Mouse (Mus musculus) right cerebral cortex, postnatal 14 days (tissue): Measurements from ENCODE around the gene Arhgef25.

Source experiments
- DNase-seq: peaks from one replicate; pipeline ENCODE4 v3.0.0; 2022

Gene Arhgef25

GRCm38 (mm10) chr10:127189651-127190381 lies at the start of gene Arhgef25:
Gene Arhgef25, minus strand, starts transcription at chr10:127190083.
- no peak for DNase-seq

GRCm38 (mm10) chr10:127238241-127238824 lies 48.5 kb upstream of the Arhgef25 start:
- no peak for DNase-seq

GRCm38 (mm10) chr10:127236541-127236940 lies 46.7 kb upstream of the Arhgef25 start:
- DNase-seq = no peak

GRCm38 (mm10) chr10:127233141-127233540 lies 43.3 kb upstream of the Arhgef25 start:
- no peak for DNase-seq

DNA sequence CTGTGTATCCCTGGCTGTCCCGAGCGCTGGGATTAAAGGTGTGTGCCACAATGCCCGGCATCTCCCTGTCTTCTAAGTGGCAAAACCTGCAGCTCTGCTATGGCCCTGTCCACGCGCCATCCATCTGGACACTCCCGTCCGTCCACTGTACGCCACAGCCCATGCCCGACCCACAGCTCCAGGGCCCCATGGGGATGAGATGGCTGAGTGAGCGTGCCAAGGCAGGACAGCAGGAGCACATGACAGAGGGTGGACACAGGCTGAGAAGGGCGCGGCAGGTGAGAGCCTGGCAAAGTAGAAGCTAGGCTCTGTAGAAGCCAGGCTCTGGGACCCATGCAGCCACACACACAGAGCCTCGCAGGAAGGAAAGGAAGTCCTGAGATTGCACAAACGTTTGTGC lies 41.9 kb upstream of the Arhgef25 start:
- DNase-seq = no peak

DNA sequence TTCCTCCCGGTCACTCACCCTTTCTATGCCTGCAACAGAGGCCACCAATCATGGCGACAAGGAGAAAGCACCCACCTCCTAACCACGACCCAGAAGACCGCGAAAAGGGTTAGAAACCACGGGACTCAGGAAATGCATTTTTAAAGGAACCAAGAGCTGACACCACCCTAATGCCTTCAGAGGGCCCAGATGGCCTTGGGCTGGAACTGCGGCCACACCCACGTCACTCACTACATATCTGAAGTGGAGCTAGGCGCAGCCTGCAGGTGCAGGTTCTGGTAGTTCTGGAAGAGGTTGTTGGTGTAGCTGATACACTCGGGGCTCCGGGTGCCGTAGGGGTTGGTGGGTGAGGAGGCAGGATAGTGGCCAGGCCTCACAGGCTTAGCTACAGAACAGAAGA lies 40.8 kb upstream of the Arhgef25 start:
- no peak for DNase-seq

- no peak for DNase-seq
Observed at GRCm38 (mm10) chr10:127228897-127229296, 39.0 kb upstream of the Arhgef25 start.

GRCm38 (mm10) chr10:127227163-127227562 lies 37.3 kb upstream of the Arhgef25 start:
- no peak for DNase-seq

GRCm38 (mm10) chr10:127226318-127226895 lies 36.5 kb upstream of the Arhgef25 start:
- no peak for DNase-seq

DNA sequence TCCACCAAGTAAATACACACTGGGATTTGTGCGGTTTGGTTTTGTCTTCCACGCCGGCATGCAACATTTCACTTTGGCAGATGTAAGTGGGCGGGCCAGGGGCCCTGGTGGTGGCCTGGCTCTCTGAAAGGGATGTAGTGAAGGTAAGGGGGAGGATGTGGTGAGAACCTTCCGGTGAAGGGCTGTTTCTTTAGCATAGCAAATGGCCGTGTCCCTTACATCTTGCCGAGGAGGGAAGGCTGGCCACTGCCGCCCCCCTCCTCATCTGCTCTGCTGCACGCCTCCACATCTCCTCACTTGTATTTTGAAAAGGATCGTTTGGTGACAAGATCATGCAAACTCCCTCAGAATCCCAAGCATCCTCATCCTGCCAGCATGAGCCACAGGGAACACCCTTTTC lies 35.8 kb upstream of the Arhgef25 start:
- DNase-seq = no peak

DNA sequence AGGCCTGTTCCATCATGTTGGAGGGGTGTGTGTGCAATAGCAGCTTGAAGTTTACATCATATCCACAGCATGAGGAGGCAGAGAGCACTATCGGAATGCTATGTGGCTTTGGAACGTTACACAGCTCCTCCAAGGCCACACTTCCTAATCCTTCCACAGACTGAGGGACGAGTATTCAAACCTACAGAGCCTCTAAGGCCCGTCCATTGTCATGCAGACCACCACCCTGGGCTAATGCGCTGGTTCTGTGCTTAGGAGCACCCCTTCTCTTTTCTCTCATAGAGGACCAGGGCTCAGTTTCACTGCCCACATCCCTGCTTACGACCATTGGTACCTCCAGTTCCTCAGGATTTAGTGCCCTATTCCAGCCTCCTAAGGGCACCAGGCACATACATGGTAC lies 35.3 kb upstream of the Arhgef25 start:
- DNase-seq = no peak

DNA sequence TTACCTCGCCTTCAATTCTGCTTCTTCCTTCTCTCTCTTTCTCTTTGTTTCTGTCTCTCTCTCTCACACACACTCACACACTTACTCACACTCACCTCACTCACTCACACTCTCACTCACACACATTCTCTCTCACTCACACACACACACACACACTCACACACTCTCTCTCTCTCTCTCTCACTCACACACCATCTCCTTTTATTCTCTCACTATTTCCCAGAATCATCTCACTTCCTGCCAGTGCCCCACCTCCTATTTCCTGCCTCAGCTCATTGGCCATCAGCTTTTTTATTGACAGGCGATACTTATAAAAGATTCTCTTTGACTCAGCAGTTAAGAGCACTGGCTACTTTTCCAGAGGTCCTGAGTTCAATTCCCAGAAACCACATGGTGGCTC lies 28.5 kb upstream of the Arhgef25 start:
- DNase-seq = no peak

DNA sequence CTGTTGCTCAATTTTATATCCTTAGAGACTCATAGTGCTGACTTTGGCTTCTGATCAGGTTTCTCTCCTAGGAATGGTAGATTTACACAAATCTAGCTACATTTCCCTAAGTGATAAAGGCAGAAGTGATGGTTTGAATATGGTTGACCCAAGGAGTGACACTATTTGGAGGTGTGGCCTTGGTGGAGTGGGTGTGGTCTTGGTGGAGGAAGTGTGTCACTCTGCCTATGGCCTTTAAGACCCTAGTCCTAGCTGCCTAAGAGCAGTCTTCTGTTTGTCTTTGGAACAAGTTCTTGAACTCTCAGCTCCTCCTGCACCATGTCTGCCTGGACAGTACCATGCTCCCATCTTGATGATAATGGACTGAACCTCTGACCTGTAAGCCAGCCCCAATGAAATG lies 27.3 kb upstream of the Arhgef25 start:
- no peak for DNase-seq

DNA sequence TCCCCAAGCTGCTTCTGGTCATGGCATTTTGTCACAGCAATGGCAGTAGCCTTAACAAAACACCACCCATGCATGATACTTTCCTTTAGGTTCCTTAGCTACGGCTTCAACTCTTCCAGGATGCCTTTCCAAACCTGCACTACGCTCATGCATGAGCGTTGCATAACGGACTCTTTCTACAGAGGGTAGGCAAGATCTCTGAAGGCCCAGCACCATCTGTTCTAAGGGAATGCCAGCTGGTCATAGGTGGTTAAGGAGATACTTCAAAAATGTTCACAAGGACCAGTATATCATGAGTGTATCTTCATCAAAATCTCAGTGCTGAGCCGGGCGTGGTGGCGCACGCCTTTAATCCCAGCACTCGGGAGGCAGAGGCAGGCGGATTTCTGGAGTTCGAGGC lies 26.6 kb upstream of the Arhgef25 start:
- DNase-seq = no peak

DNA sequence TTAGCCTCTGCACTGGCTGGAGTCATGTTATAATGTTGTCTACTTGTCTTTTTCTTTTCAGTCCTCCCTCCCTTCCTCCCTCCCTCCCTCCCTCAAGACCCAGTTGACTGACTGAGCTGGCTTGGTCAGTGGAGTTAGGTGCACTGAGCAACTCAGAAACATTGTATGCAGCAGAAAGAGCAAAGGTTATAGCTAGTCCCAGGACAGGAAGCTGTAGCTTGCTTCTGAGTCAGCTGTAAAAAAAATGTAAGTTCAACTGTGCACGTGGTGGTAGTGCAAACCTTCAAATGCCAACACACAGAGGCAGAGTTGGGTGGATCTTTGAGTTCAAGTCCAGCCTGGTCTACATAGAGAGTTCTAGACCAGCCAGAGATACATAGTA lies 24.5 kb upstream of the Arhgef25 start:
- no peak for DNase-seq

DNA sequence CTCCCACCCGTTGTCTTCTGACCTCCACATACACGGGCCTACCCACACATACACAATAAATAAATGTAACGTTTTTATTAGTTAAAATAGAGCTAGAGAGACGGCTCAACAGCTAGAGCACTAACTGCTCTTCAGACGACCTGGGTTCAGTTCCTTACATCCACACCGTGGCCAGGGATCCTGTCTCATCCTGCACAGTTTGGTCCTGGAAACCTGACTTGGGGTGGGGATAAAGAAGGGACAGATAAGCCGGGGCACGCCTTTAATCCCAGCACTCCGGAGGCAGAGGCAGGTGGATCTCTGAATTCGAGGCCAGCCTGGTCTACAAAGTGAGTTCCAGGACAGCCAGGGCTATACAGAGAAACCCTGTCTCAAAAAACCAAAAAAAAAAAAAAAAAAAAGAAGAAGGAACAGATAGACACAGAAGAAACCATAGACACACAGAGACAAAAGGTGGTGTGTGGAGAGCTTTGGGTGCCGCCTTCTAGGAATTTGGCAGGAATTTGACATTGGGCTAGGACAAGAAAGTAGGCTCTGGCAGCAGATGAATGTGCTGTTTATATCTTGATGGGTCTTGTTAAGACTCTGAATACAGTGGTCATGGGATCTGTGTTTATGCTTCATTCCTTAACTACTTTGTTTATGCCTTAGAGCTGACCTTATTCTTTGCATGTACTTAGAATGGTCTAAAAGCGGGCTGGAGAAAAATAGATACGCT lies 24.0 kb upstream of the Arhgef25 start:
- no peak for DNase-seq

DNA sequence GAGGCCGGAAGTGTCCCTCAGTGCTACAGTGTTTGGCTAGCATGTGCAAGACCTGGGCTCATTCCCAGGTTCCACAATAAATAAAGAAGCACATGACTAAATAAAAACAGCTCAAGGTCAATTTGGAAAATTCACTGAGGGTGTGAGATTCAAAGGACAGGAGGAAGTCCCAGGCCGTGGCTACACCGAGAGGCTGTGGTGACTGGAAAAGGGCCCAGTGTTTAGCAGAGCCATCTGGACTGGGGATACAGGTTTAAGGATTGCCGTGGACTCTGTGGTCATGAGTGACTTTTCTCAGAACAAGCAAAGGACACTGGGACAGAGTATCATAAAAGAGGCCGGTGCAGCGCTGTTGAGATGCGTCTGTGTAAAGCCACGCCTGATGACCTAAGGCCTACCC lies 23.4 kb upstream of the Arhgef25 start:
- no peak for DNase-seq

- peak; percentile 87 for DNase-seq
Observed at GRCm38 (mm10) chr10:127211414-127211854, 21.6 kb upstream of the Arhgef25 start, which contains the start of gene Pip4k2c. Gene Pip4k2c, minus strand, starts transcription at chr10:127211585.

DNA sequence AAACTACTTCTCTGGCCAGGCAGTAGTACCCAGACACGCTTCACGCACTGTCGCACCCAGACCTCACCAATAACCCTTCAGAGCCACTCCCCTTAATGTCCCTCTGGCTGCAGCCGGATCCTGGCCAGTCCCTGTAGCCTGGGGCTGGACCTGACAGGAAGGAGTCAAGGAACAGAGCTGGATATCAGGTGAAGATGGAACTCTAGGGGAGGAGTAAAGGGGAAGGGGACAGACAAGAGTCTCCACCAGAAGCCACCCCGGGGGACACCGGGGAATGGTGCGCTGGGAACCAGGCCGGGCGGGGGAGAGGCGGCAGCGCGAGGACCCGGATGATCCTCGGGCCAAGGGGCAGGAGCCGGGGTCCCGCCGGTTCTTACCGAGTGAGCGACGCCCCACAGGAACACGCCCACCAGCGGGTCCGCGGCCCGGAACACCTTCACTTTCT lies 21.1 kb upstream of the Arhgef25 start:
- no peak for DNase-seq

- DNase-seq = no peak
Observed at GRCm38 (mm10) chr10:127209928-127210570, 20.2 kb upstream of the Arhgef25 start.

DNA sequence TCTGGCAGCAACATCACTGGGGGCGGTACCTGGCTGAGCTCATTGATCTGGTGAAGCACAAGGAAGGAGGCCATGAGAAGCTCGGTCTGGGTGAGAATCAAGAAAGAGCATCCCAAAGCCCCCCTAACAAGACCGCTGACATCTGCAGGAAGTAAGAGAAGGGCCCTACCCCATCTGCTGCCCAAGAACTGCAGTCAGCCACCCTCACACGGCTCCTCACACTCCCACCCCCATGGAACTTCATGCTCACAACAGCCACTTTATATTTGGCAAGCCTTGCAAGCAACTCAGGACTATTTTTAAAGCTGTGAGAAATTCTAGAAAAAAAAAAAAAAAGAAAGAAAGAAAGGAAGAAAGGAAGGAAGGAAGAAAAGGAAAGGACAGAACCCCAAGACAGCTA lies 19.0 kb upstream of the Arhgef25 start:
- no peak for DNase-seq

DNA sequence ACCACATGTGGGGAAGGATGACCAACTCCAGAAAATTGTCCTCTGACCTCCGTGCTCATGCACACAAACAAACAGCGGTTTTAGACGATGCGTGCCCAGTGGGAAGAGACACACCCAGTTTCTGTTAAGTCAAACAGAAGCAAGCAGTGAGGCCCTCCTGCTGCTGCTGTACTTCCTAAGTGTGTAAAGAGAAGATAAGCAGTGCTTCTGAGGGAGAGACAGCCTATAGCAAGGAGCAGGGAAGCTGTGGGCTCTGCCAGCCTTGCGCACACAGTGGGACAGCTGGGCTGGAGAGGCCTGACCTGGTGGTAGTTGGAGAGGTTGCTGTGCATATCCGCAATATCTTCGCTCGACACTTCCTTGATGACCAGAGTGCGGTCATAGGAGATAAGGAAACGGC lies 15.5 kb upstream of the Arhgef25 start:
- DNase-seq = no peak

DNA sequence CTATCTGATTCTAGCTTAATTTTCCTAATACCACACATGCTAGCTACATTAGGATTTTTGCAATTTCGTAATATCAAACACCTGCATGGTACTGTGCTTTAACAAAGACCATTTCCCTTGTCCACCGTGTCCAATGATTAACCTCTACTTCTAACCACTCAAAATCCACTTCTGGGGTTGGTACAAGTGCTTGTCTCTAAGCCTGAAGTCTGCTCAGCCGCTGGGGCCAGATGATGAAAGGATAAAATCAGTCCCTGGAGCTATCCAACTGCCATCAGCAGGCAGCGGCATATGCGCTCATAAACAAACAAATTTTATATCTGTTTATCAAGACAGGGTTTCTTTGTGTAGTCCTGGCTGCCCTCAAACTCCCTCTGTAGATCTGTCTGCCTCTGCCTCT lies 14.7 kb upstream of the Arhgef25 start:
- DNase-seq = no peak
